Mouse (Mus musculus): ENCODE data around the gene Trio.

The Trio gene

DNA sequence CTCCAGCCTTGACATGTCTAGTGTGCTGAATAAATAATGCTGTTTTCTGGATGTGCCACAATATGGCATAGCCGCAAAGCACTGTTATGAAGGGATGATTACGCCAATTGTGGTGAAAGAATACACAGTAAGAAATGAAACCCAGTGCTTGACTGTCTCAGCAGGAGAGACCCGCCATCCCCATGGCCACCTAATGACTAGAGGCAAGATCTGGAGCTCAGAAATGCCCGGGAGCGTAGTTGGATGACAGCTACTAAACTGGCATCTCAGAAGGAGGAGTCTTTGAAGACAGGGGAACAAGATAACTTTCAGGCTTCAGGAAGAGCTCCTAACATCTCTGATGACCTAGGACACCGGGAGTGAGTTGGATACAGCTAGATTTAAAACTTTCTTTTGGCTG, 12.0 kb upstream of the Trio start:
- DNase-seq (ENCODE audit: low read depth, low spot score): no peak

DNA sequence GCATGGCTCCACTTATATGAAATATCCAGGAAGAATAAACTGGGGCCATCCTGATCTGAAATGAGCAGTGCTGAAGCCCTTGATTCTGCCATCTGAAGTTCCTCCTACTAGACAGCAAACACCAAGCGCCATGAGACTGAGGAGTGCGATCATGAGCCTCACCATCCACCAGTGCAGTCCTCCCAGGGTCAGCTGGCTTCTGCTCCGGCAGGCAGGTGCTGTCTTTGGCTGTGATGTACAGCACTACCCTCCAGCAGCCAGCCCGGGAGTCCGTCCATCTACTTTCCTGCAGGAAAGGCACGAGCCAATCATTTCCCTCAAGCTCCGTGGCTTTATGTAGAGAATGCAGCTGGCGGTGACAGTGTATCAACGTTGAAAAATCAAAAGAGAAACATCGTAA, 10.0 kb upstream of the Trio start:
- DNase-seq (ENCODE audit: low read depth, low spot score): no peak

DNA sequence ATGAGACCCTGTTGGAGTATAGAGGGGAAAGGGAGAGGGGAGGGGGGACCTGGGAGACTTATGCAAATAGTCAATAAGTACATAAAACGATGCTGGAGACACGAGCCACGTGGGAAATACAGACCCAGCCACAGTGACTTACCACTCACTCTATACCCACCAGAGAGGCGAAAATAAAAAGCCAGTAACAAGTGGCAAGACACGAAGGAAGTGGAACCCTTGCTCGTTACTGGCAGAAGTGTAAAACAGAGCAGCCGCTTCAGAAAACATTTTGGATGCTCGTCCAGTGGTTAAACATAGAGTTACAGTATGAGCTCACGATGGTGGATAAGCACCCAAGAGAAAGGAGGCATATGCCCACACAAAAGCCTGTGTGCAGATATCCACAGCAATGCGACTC, 9.0 kb upstream of the Trio start:
- no peak for DNase-seq (ENCODE audit: low read depth, low spot score)

DNA sequence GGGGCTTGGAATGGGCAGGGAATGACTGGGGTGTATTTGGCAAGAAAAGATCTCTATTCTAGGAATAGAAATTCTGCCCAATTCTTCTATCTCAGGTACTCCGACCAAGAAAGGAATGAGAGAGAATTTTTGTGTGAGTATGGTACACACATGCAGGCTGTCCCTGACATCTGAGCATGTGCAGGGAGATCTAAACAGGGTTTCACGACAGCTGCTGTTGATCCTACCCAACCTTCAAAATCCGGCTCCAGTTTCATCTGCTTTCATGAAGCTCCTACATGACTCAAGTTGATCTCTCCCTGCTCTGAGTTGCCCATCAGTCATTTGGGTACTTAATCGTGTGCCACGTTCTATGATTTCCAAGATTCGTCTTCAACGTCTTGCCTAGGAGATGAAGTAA, 3.7 kb upstream of the Trio start:
- DNase-seq (ENCODE audit: low read depth, low spot score): no peak

DNA sequence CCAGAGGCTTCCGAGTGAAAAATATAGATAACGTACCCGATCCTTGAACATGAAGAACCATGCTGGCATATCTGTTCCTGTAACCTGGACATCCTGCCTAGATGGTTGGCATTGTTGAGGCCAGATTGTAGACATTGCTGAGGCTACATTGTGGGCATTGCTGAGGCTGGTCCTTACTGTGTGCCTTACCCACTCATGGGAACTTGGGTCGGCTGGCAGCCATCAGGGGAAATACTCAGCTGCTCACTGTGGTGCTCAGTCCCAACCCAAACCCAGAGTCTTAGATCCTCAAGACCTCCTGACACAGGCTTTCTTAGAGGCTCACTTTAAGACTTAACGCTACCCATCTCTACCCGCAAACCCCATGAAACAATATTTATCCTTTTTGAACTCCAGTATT, 2.9 kb upstream of the Trio start:
- DNase-seq (ENCODE audit: low read depth, low spot score): no peak

DNA sequence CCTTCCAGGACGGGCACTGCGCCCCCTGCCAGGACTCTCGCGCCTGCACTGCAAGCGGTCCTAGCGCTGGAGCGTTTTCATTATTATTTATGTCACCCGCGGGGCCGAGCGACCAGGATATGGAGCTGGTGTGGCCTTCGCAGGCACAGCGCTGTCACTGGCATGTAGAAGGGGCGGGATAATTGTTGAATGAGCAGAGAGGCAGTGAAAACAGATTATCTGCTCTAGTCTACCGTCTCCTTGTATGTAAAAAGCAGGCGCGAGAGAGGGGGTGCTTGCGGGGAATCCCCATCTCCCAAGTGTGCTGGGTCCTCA, 476 bp upstream of the Trio start:
- no peak for DNase-seq (ENCODE audit: low read depth, low spot score)

DNA sequence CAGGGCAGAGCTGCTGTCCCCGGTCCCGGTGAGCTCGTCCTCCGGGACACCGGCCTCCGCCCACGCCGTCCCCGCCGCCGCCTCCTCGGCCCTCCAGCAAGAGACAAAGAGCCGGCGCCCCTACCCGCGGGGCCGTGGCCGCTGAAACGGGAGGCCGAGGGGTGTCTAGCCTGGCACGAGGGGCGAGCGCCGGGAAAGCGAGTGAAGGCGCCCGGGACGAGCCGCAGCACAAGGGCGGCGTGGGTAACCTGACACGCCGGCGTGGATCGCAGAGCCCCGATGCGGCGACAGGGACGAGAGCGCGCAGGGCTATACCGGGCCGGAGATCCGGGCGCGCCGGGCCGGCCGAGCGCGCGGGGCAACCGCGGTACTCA, 696 bp downstream of the Trio start:
- peak; percentile 9 for DNase-seq (ENCODE audit: low read depth, low spot score)

DNA sequence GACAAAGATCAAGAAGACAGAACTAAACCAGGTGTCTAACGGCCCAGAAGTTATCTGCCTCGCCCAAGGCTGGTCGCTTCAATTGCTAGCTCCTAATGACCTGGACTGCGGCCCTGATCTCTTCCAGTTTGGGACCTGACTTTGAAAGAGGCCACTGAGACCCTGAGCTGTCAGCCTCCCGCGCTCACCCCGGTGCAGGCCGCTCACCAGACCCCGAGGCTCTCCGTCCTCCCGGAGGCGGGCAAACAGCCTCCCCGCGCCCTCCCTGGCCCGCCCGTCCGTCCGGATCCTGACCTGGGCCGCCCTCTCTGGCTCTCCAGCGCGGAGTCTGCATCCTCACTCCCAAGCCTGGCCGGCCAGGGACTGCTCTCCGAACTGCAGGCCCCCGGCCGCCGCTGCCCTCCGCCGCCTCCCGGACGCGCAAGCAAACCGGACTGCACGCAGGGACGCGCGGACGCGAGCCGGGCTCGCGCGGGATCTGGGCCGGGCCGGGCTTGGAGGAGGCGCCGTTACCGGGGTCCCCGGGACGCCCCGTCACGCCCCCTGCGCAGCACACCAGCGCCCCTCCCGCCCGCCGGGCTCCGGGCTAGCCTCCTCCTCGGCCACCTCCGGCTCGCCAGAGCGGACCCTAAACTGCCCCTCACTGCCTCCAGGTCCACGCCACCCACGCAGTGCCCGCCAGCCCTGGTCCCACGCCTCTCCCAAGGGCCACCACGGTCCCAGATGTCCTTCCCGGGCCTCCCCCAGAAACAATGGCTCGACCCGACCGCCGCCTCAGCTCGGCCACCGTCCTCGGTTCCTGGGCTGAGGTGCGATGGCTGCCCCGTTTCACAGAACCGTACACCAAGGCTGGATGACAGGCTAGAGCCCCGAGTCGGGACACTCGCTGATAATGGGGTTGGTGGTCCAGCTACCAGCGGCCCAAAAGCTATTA, 1.4 kb downstream of the Trio start:
- DNase-seq (ENCODE audit: low read depth, low spot score): peak; percentile 29

DNA sequence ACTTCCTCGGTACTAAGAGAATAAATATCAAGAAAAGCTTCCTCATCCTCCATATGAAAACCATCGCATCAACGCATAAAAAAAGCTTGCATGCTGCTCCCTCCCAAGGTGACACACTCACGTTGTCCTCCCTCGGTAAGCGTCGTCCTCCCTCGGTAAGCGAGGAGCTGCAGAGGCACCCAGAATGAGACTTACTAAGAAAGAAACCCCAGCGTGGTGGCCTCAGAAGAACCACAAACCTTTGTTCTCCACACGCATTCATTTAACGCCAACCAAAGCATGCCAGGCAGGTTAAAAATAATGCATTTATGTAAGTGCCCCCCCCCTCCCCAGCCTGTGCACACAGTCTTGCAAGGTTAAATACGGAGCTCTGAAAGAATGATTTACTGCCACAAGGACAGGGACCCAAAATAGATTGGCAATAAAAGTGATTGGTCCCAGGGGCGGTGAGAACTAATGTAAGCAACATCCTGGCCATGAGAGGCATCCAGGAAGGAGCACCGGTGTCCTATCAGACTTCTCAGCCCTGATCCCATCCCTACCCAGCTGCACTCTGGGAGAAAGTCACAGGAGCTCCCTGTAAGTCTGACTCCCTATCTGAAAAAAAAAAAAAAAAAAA, 3.9 kb downstream of the Trio start:
- DNase-seq (ENCODE audit: low read depth, low spot score): no peak

DNA sequence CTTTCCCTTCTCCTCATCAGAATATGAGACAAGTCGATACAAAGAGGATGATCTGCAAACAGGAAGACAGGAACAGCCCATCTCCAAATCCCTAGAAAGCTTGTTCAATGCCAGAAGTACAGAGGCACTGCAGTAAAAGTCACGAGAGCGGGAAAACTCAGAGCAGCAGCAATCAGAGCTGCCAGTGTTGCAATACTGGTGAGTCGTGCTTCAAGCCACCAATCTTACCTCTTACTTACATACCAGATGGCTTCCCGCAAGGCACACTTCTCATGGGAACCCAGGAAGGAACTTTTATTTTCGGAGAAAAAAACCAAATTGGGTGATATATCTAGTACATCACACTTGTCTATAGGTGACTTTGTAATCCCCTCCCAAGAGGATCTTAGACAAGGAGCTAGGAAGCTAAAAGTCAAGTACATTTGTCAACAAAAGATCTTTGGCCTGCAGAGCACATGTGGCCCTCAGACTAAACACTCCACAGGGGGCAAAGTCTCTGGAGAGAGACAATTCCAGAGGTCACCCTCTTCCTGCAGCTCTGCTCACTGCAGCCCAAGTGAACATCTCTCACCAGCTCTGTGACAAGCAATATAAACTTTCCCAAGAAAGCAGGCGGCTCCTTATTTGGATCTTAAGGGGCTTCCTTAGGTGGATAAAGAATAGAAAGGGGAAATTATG, 6.1 kb downstream of the Trio start:
- DNase-seq (ENCODE audit: low read depth, low spot score): no peak

DNA sequence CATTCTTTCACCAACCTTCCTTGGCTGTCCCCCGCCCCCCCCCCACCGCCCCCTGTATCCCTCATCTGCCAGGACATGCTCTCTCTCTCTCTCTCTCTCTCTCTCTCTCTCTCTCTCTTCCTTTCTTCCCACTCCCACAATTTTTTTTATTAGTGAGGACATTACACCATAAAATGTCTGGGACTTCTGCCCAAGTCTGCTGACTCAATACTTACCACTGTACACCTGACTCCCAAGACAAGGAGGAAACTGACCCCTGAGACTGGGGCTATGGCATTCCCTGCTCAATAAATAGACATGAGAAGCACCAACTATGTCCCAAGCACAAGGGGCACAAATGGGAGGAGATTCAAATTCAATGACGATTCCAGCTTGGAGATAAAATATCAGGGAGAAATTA, 18.1 kb downstream of the Trio start:
- DNase-seq (ENCODE audit: low read depth, low spot score): no peak

DNA sequence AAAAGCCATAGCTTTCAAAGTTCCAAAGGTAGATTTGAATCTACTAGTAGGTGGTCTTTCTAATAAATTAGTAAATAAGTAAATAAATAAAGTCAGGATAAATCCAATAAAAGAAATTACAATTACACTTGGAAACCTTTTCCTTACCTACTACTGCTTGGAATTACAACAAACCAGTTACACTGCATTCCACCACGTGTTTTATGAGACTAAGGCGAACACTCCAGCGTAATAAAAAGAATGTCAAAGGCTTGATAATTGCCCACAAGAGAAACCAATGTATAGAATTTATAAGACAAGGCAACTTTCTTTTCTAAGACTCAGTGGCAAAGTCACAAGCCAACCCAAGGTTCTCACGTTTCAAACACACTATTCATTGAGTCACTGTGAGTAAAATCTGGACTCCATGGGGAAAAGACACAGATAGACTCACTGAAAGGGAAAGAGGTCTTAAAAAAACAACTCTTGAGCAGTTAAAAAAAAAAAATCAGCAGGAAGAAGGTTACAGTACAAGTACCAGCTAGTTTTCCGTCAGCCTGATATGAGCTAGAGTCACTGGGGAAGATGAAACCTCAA, 21.4 kb downstream of the Trio start:
- no peak for DNase-seq (ENCODE audit: low read depth, low spot score)

DNA sequence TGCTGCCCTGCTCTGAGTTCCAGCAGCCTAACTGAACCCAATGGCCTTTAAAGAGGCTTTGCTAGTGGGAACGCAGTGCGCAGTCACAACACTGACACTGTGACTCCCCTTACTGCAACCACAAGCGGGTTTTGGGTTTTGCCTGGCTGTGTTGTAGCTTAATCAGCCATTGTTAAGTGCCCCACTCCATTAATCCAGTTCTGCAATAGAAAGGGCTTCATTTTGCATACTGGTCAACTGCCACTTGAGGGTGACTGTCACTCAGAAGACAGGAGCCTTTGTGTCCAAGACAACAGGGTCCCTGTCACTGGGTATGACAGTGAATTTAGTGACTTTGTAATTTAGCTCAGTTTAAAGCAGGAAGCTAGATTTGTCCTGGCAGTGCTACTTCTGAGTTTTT, 23.1 kb downstream of the Trio start:
- no peak for DNase-seq (ENCODE audit: low read depth, low spot score)

DNA sequence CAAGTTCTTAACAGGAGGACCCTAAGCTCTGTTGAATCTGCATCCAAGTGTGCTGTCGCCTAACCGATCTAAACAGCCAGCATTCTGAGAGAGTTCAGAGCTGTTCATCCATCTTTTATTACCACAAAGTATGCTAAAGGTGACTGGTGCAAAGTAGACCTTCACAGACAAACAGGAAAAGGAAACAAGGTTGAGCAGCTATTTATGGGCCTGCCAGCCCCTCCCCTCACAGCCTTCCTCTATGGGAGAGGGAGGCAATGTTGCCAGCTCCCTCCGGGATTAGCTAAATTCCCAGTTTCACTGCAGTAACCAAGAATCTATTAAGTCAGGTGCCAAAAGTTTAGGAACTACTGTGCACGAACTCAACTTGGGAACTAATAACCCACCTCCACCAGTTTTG, 24.3 kb downstream of the Trio start:
- no peak for DNase-seq (ENCODE audit: low read depth, low spot score)

DNA sequence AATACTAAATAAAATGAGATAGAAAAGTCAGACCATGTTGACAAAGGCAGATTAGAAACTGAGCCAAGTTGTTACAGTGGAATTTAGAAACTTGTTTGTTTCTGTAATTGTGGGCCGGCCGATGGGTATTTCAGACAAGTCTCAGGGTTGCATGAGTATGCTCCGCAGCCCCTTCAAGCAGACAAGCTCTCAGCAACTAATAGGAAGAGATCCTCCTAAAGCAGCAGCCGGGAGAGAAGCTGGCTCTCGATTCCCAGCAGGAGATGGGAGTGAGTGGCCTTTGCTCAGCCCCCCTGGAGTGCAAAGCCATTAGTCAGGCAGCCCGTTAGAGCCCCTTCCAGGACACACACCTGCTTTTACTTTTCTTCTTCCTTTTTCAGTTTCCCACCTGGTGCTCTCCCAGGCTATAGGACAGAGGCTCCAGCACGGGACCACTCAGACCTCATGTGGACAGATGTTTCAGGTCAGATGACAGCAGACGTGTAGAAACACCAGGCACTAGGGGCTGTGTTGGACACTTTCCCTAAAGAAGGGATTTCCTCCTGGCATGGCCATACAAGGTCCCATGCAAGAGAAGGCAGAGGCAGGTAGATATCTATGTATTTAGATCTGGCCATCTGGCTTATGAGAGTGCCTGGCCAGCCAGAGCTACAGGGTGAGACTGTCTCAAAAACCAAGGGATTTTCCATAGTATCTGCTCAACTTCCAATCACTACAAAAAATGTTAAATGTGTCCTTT, 26.9 kb downstream of the Trio start:
- DNase-seq (ENCODE audit: low read depth, low spot score): no peak

DNA sequence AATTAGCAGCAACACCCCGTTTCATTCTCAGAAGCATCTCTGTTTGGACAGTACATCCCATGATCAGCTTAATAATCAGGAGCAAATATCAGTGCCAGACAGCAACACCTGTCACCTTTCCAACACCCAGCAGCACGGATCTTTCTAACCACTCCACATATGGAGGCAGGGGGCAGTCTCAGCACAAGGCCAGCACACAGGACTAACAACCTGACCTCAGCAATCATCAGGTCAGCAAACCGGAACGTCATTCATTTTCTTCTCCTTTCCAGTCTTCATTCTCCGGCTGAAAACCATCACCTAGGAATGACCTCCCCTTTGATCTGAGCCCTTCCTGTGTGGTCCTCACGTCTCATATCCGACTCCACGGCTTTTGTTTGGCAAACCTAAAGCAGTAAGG, 27.7 kb downstream of the Trio start:
- DNase-seq (ENCODE audit: low read depth, low spot score): no peak

DNA sequence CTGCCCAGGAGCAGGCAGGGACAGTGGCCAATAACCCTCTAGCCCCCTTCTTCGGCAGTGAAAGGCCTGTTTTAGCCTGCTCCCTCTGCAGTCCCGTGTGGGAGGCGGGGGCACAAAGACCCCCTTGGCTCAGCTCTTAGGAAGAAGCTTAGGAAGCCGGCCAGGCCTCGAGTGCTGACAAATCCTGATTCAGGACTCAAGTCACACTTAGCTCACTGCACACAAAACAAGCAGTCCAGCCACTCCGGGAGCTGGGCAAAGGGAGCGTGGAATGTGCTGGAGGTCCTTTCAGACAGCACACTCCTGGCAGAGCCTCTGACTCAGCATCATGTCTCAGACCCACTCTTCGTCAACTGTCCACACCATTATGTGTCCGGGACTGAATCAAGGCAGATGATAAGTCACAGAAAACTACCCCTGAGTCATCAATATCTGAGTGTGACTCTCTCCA, 28.2 kb downstream of the Trio start:
- no peak for DNase-seq (ENCODE audit: low read depth, low spot score)

DNA sequence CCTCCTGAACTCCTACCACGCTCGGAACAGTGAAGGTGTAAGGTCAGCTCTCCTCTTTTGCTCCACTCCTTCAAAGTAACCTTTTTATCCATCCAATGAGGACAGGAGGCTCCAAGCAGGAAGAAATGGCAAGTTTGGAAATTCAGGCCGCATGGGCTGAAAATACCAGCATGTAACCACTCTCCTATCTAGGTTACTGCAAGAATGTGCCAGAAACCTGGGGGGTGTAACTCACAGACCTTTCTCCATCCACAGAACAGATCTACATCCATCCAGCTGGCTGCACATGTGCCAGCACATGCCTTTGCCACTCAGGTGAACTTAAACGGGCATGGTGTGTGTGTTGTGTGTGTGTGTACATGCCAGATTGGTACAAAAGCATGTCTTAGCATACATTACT, 28.9 kb downstream of the Trio start:
- DNase-seq (ENCODE audit: low read depth, low spot score): no peak

DNA sequence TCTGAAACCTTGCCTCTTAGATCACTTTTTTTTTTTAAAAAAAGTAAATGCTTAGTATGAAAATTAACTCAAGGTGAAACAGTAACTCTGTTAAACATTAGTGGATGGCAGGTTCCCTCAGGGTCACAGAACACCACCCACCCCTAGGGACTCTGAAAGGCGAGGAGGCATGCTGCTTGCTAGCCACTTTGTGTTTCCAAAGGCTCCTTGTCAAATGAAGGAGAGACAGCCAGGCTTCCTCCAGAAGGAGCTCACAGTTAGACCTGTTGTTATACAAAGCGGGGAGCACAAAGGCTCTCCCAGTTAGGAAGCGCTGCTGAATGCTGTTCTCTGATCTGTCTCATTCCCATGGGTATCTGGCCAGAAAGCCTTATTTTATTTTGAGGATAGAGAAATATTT, 30.2 kb downstream of the Trio start:
- no peak for DNase-seq (ENCODE audit: low read depth, low spot score)

DNA sequence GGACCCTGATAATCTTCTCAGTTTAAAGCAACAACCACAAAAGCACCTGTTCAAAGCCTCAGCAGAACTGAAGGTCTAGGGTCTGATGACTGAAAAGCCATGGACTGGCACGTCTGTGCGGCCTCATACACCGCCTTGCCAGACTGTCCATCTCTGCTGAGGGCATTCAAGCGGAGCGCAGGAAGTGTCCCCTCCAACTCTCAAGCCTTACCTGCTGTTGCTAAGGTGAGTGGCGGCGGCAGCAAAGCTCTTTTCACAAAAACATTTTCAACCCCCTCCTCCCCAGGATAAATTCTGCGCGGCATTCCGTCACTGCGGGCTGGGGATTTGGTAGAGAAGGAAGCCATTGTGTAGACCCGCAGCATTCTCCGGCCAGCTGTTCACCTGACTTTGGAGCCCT, 30.8 kb downstream of the Trio start:
- no peak for DNase-seq (ENCODE audit: low read depth, low spot score)

DNA sequence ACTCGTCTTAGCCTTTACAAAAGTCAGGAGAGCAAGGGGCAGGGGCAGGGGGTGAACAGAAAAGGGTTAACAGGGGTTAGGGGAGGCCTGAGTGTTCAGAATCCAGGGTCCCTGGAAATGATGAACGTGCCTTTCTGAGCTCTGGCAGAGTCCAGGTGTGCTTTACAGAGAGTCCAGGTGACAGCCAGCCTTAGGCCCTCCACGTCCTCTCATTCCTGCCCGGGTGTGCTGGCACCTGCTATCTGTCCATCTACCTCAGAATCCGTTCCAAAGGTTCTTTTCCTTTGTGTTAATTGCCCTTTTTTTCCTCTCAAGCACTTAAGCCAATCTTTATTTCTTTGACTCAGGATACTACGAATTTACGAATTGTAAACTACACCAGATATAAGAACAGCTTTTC, 32.1 kb downstream of the Trio start:
- no peak for DNase-seq (ENCODE audit: low read depth, low spot score)

DNA sequence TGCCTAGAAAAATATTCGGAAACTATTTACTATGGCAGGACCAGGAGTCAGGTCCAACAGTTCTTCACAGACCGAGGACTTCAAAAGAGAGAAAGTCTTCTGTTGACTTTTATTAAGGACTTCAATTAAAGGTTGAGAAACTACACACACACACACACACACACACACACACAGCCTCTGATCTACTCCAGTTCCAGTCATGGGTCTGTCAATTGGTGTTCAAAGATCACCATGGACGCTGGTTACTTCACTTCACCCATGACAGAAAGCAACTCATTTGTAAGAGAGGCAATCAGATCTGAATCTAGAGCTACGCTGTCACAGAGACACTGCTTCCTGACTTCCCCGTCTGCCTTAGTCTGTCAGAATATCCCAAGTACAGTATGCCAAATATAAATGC, 33.1 kb downstream of the Trio start:
- DNase-seq (ENCODE audit: low read depth, low spot score): no peak

All from retina, postnatal 7 days (tissue).